Mouse (Mus musculus) monocyte, adult 2 months (primary cell): ENCODE results near the gene Camta1.

ENCODE experiments used
- DNase-seq, 2 experiments: peaks; one replicate each; pipeline ENCODE4 v3.0.0; 2022; ENCODE audit warnings: low spot score in 2 of 2, low read depth in 1 of 2

Gene Camta1

GRCm38 (mm10) chr4:151222635-151223034 lies 639.0 kb downstream of the Camta1 start:
- DNase-seq, result no peak

- DNase-seq, result no peak
Observed at GRCm38 (mm10) chr4:151216553-151217292, 645.0 kb downstream of the Camta1 start.

GRCm38 (mm10) chr4:151215866-151216265 lies 645.8 kb downstream of the Camta1 start:
- DNase-seq, result no peak

GRCm38 (mm10) chr4:151215179-151215578 lies 646.5 kb downstream of the Camta1 start:
- DNase-seq, result no peak

GRCm38 (mm10) chr4:151213475-151213874 lies 648.2 kb downstream of the Camta1 start:
- no peak for DNase-seq

- no peak for DNase-seq
Observed at GRCm38 (mm10) chr4:151211992-151212391, 649.7 kb downstream of the Camta1 start.

- DNase-seq, result no peak
Observed at GRCm38 (mm10) chr4:151207566-151207965, 654.1 kb downstream of the Camta1 start.

- no peak for DNase-seq
Observed at GRCm38 (mm10) chr4:151202891-151203290, 658.8 kb downstream of the Camta1 start.

GRCm38 (mm10) chr4:151200316-151200715 lies 661.4 kb downstream of the Camta1 start:
- DNase-seq, result no peak

GRCm38 (mm10) chr4:151195126-151195525 lies 666.5 kb downstream of the Camta1 start:
- DNase-seq, result no peak

GRCm38 (mm10) chr4:151194715-151195097 lies 667.0 kb downstream of the Camta1 start:
- no peak for DNase-seq

- no peak for DNase-seq
Observed at GRCm38 (mm10) chr4:151194030-151194714, 667.5 kb downstream of the Camta1 start.

GRCm38 (mm10) chr4:151186447-151186846 lies 675.2 kb downstream of the Camta1 start:
- DNase-seq, result no peak

- no peak for DNase-seq
Observed at GRCm38 (mm10) chr4:151185750-151186149, 675.9 kb downstream of the Camta1 start.

- DNase-seq, result no peak
Observed at GRCm38 (mm10) chr4:151180394-151180902, 681.2 kb downstream of the Camta1 start.

- no peak for DNase-seq
Observed at GRCm38 (mm10) chr4:151179639-151180038, 682.0 kb downstream of the Camta1 start.

GRCm38 (mm10) chr4:151178970-151179378 lies 682.7 kb downstream of the Camta1 start:
- DNase-seq, result no peak

- no peak for DNase-seq
Observed at GRCm38 (mm10) chr4:151172526-151172925, 689.1 kb downstream of the Camta1 start.

- no peak for DNase-seq
Observed at GRCm38 (mm10) chr4:151171117-151171516, 690.6 kb downstream of the Camta1 start.

GRCm38 (mm10) chr4:151170658-151171057 lies 691.0 kb downstream of the Camta1 start:
- no peak for DNase-seq

GRCm38 (mm10) chr4:151166969-151167368 lies 694.7 kb downstream of the Camta1 start:
- no peak for DNase-seq

- DNase-seq, result no peak
Observed at GRCm38 (mm10) chr4:151165539-151165938, 696.1 kb downstream of the Camta1 start.
